In genomic region chr13:29698307-29698985, GRCm38 (mm10) we compare ENCODE assay signal across 16 mouse cellular contexts.
DNase-seq lines count a peak whose midpoint lies in the region; ATAC-seq and TF ChIP-seq lines count a peak whose summit lies in the region.
"Had no signal": no experiment of that assay in that cellular context is flagged by ENCODE, and none has a peak within 500 bp of the region (broad histone marks: within the 10 kb centered on the region; RNA-seq: fewer than 3 reads in every experiment).

No protein-coding gene starts in this region.

- DNase-seq in lung, adult 18-20 months = peak; percentile 10
- no peak for DNase-seq in lung, adult 2 months
- peak; percentile 58 for DNase-seq in kidney, postnatal 0 days (ENCODE audit: low spot score)
- peak; percentile 76 for DNase-seq in lung, postnatal 0 days (ENCODE audit: low spot score)
- no peak for DNase-seq in cerebellum, adult 11-12 months
- no peak for DNase-seq in urinary bladder, postnatal 14 days (ENCODE audit: low spot score)
- DNase-seq: adrenal gland, postnatal 36 days; cerebellum, adult 9-10 months; thymus, adult 2 months had no signal

- H3K9ac ChIP-seq in kidney, postnatal 0 days (ENCODE audit: low read depth, low read length) = no peak overlapping the region
- no peak overlapping the region for H3K9ac ChIP-seq in lung, postnatal 0 days (replicated peaks; ENCODE audit: low read depth)
- H3K9ac ChIP-seq: forebrain, embryonic 15.5 days; heart, embryonic 15.5 days; limb, embryonic 15.5 days; neural tube, embryonic 13.5 days had no signal

- H3K36me3 ChIP-seq in kidney, postnatal 0 days (ENCODE audit: insufficient read depth, low read length) = 0 out of 2 replicates have a peak, but pooled peaks cover 2% of the 10 kb centered on the region
- no peaks in the 10 kb centered on the region for H3K36me3 ChIP-seq in lung, postnatal 0 days (ENCODE audit: insufficient read depth, low read length)
- H3K36me3 ChIP-seq: forebrain, embryonic 15.5 days; heart, embryonic 15.5 days; limb, embryonic 15.5 days; neural tube, embryonic 13.5 days had no signal

- TF ChIP-seq CTCF in lung, adult 2 months (IDR thresholded peaks at IDR 0.05; ENCODE audit: insufficient read depth, low read length) = no peak
- TF ChIP-seq CTCF in kidney, postnatal 0 days (IDR thresholded peaks at IDR 0.05; ENCODE audit: low read depth) = no peak
- TF ChIP-seq CTCF in lung, postnatal 0 days (IDR thresholded peaks at IDR 0.05) = no peak

- TF ChIP-seq POLR2A in lung, adult 2 months (IDR thresholded peaks at IDR 0.05; ENCODE audit: borderline replicate concordance, extremely low read depth, low read depth, low read length) = no peak

- H3K27me3 ChIP-seq in kidney, postnatal 0 days (ENCODE audit: insufficient read depth, low read length) = no peaks in the 10 kb centered on the region
- no peaks in the 10 kb centered on the region for H3K27me3 ChIP-seq in lung, postnatal 0 days (replicated peaks; ENCODE audit: insufficient read depth, low read length)
- H3K27me3 ChIP-seq: forebrain, embryonic 15.5 days; heart, embryonic 15.5 days; limb, embryonic 15.5 days; neural tube, embryonic 13.5 days; Patski had no signal

- no peak overlapping the region for H3K4me2 ChIP-seq in kidney, postnatal 0 days (ENCODE audit: low read length)
- no peak overlapping the region for H3K4me2 ChIP-seq in lung, postnatal 0 days (replicated peaks; ENCODE audit: low read depth, low read length)
- H3K4me2 ChIP-seq: forebrain, embryonic 15.5 days; heart, embryonic 15.5 days; limb, embryonic 15.5 days; neural tube, embryonic 13.5 days had no signal

- H3K27ac ChIP-seq in kidney, postnatal 0 days = no peak overlapping the region
- no peak overlapping the region for H3K27ac ChIP-seq in lung, postnatal 0 days (ENCODE audit: low read length)
- H3K27ac ChIP-seq: forebrain, embryonic 15.5 days; heart, embryonic 15.5 days; limb, embryonic 15.5 days; neural tube, embryonic 13.5 days had no signal

- H3K4me1 ChIP-seq in lung, adult 2 months (ENCODE audit: control insufficient read depth, insufficient read depth, low read length) = no peaks in the 10 kb centered on the region; the same call in 1 of the 2 replicates
- H3K4me1 ChIP-seq in kidney, postnatal 0 days (replicated peaks; ENCODE audit: insufficient read depth, low read length) = no peaks in the 10 kb centered on the region; the same call in 1 of the 2 replicates
- H3K4me1 ChIP-seq in lung, postnatal 0 days (ENCODE audit: insufficient read depth, low read depth, low read length) = no peaks in the 10 kb centered on the region
- H3K4me1 ChIP-seq: forebrain, embryonic 15.5 days; neural tube, embryonic 13.5 days had no signal

- 44% methylated on average over 5 of the region's 5 CpGs for WGBS in lung, adult 2 months
- WGBS in kidney, postnatal 0 days = 30% methylated on average over 5 of the region's 5 CpGs
- WGBS in lung, postnatal 0 days = 40% methylated on average over 5 of the region's 5 CpGs

- H3K4me3 ChIP-seq in lung, adult 2 months (replicated peaks; ENCODE audit: extremely low read depth, low read depth, low read length) = no peak overlapping the region
- H3K4me3 ChIP-seq in kidney, postnatal 0 days (replicated peaks; ENCODE audit: low read depth, low read length) = no peak overlapping the region
- no peak overlapping the region for H3K4me3 ChIP-seq in lung, postnatal 0 days (ENCODE audit: low read depth, low read length)
- H3K4me3 ChIP-seq: forebrain, embryonic 15.5 days; heart, embryonic 15.5 days; limb, embryonic 15.5 days; neural tube, embryonic 13.5 days had no signal

- ATAC-seq in kidney, postnatal 0 days (replicated peaks; ENCODE audit: low FRiP score, low read depth) = no peak
- peak; percentile 47; the same call in 1 of the 2 replicates for ATAC-seq in lung, postnatal 0 days
- ATAC-seq in monocyte, adult 5-6 weeks (replicated peaks; ENCODE audit: insufficient number of reproducible peaks, low FRiP score, low TSS enrichment, poor library complexity, severe bottlenecking) = no peak
- ATAC-seq: activated CD4-positive, CD25-positive, alpha-beta regulatory T cell, adult 4 months; forebrain, embryonic 15.5 days; Patski had no signal

- H3K9me3 ChIP-seq in kidney, postnatal 0 days (replicated peaks; ENCODE audit: low read length) = no peaks in the 10 kb centered on the region
- no peaks in the 10 kb centered on the region for H3K9me3 ChIP-seq in lung, postnatal 0 days (ENCODE audit: low read length)
- H3K9me3 ChIP-seq: forebrain, embryonic 15.5 days; heart, embryonic 15.5 days; limb, embryonic 15.5 days; neural tube, embryonic 13.5 days had no signal

- no peak for TF ChIP-seq EP300 in lung, postnatal 0 days (IDR thresholded peaks at IDR 0.05)

Comparison
In these comparisons a context has a peak if more than half of its experiments do, and no peak if none do; other contexts are left out.
1. DNase-seq: peak in lung, adult 18-20 months (2 of 2), kidney, postnatal 0 days (single experiment) and lung, postnatal 0 days (single experiment); none in lung, adult 2 months (single experiment), cerebellum, adult 11-12 months (single experiment) and urinary bladder, postnatal 14 days (single experiment).